Mouse (Mus musculus): ENCODE measurements at regions not wholly inside any gene's neighbourhood (a gene's known extent, or its start where the extent isn't known, plus 50 kb on each side); places are given as distances from the start of the nearest gene placed in this dataset.
A peak's percentile ranks its signal among the peaks of the same experiment; 100 is the strongest.

DNA sequence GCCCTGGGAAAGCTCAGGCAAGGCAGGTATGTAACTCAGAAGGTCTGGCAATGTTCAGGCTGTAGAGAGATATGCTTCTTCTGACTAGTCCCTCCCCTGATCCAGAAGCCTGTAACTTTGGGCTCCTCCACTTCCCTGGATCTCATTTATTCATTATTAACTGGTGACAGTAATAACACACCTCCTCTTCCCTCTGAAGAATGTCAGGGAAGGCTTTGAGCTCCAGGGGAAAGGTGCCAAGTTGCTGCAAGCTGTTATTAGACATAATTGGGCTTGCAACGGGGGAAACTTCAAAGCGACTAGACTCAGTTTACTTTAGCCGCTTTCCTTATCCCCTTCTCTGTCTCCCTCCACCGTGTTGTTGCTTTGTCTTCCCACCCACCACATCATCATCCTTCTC lies 75.6 kb upstream of the Tmprss2 start:
- no peak for DNase-seq

GRCm38 (mm10) chr16:97685603-97686285 lies 74.7 kb upstream of the Tmprss2 start:
- no peak for DNase-seq

GRCm38 (mm10) chr16:97681191-97681590 lies 70.2 kb upstream of the Tmprss2 start:
- peak; percentile 68 for DNase-seq

GRCm38 (mm10) chr16:97679820-97680219 lies 68.8 kb upstream of the Tmprss2 start:
- no peak for DNase-seq

DNA sequence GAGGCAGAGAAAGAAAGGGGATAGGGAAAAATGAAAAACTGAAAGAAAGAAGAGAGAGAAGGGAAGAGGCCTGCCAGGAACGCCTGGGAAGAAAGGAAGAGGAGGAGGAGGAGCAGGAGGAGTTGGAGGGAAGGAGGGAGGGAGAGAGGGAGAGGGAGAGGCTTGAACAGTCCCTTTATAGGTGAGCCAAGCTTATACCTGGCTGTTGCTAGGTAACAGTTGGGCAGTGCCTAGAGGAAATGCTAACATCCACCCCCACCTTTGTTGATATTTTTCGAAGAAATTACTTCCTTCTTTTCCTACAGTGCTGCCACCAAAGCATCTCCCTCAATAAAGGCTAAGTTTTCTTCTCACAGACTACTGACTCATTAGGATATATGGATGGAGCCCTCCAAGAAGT lies 68.3 kb upstream of the Tmprss2 start:
- no peak for DNase-seq

DNA sequence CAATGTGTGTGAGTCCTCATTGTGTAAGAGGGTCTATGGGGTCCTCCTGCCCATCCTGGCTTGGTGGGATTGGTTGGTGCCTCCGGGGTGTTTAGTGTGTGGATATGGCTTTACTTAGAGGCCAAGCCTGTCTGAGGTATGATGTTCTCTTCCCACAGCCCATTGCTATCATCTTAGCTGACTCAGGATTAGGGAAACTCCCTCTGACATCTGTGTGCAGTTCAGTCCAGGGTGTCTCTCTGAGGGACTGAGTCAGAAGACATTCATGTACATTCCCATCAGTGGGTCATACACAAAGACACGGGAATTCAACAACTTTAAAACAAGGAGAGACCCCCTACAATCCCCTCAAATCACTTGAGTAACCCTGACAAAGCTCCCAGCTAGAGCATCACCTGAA lies 66.6 kb upstream of the Tmprss2 start:
- no peak for DNase-seq

GRCm38 (mm10) chr16:97673576-97673975 lies 62.6 kb upstream of the Tmprss2 start:
- no peak for DNase-seq

- DNase-seq = no peak
Measured at GRCm38 (mm10) chr16:97670131-97671038, 59.4 kb upstream of the Tmprss2 start.

DNA sequence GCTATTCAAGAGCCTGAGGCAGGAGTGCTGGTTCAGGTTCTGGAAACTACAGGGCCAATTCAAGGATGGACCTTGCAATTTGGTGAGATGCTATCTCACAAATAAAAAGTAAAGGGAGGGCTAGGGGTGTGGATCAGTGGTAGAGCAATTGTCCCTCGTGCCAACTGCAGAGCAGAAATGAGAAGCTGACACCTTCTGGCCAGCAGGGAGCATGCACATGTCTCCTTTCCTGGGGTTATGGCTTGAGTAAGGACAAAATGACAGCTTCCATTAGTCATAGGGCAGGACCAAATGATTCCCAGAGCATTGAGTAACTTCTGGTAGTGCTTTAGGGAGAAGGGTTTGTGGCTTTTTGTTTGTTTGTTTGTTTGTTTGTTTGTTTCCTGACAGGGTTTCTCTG lies 56.5 kb upstream of the Tmprss2 start:
- peak; percentile 16 for DNase-seq

GRCm38 (mm10) chr16:97665518-97665917 lies 54.5 kb upstream of the Tmprss2 start:
- DNase-seq = no peak

Measured in adrenal gland, adult 2 months (tissue).